Mouse (Mus musculus) forebrain, embryonic 10.5 days (tissue): ENCODE measurements around the gene Stim1. TPM values are rescaled to one million over a fixed set of nuclear protein-coding genes. Genes with fewer than 3 reads are reported as not detected.

Experiments
- DNase-seq: peaks from one replicate; pipeline ENCODE4 v3.0.0-alpha.2; 2017; ENCODE audit warnings: low spot score; ENCODE audit errors: extremely low spot score
- H3K27ac ChIP-seq: fragments of 300-500 bp; sonication (generic); 2 replicates; pipeline ENCODE4 v1.5.1; 2016; ENCODE audit warnings: mild to moderate bottlenecking
- H3K27me3 ChIP-seq: fragments of 300-500 bp; sonication (generic); 2 replicates; pipeline ENCODE4 v1.6.1; 2016; ENCODE audit warnings: mild to moderate bottlenecking; ENCODE audit not compliant: poor library complexity, severe bottlenecking
- H3K36me3 ChIP-seq: fragments of 300-500 bp; sonication (generic); replicated peaks from 2 replicates; pipeline ENCODE4 v1.6.1; 2016; ENCODE audit warnings: mild to moderate bottlenecking, moderate library complexity
- H3K4me1 ChIP-seq: fragments of 300-500 bp; sonication (generic); 2 replicates; pipeline ENCODE4 v1.6.1; 2016
- H3K4me3 ChIP-seq: fragments of 300-500 bp; sonication (generic); 2 replicates; pipeline ENCODE4 v1.5.1; 2016; ENCODE audit warnings: mild to moderate bottlenecking, moderate library complexity
- H3K9me3 ChIP-seq: fragments of 300-500 bp; sonication (generic); 2 replicates; pipeline ENCODE4 v1.6.1; 2016; ENCODE audit warnings: mild to moderate bottlenecking, moderate library complexity
- WGBS: fragments of 180-500 bp; shearing (Covaris S2); methylation state at CpG from one replicate; pipeline ENCODE4 v1.1.7; 2016; 5-methylcytosine and 5-hydroxymethylcytosine counted together
- polyA plus RNA-seq: library from polyadenylated mRNA; unstranded; fragments of >200 nt; fragmentation: Nextera tagmentation; extraction: Ambion mirVana; gene quantifications from 2 replicates; pipeline ENCODE4 v1.2.1, GENCODE M21; 2016

Stim1 gene
- polyA plus RNA-seq, 1 experiment from 2014 or later = 11.7 TPM

- no peaks in the 10 kb centered on the region for H3K4me1 ChIP-seq
- 81% methylated on average over 3 of the region's 3 CpGs for WGBS
Measured at GRCm38 (mm10) chr7:102358124-102358523, 90.5 kb downstream of the Stim1 start.

GRCm38 (mm10) chr7:102361297-102361696 lies 93.7 kb downstream of the Stim1 start:
- no peaks in the 10 kb centered on the region for H3K36me3 ChIP-seq
- H3K27ac ChIP-seq = no peak overlapping the region
- no peaks in the 10 kb centered on the region for H3K4me1 ChIP-seq
- H3K4me3 ChIP-seq = no peak overlapping the region
- no peaks in the 10 kb centered on the region for H3K27me3 ChIP-seq
- WGBS = 62% methylated on average over 2 of the region's 2 CpGs
- H3K9me3 ChIP-seq = no peaks in the 10 kb centered on the region
- no peak for DNase-seq

More at GRCm38 (mm10) chr7:102358124-102358523, 90.5 kb downstream of the Stim1 start:
- Histone ChIP-seq H3K9me3 (no peaks in the 10 kb centered on the region), H3K4me3 (no peak overlapping the region), H3K36me3 (no peaks in the 10 kb centered on the region), H3K27me3 (no peaks in the 10 kb centered on the region), H3K27ac (no peak overlapping the region)
- no peak for DNase-seq

GRCm38 (mm10) chr7:102363853-102364252 lies 96.2 kb downstream of the Stim1 start:
- H3K4me1 ChIP-seq = no peaks in the 10 kb centered on the region
- no peak for DNase-seq
- 71% methylated on average over 1 of the region's 1 CpGs for WGBS

GRCm38 (mm10) chr7:102369661-102370060 lies 102.1 kb downstream of the Stim1 start:
- H3K9me3 ChIP-seq = no peaks in the 10 kb centered on the region
- no peaks in the 10 kb centered on the region for H3K27me3 ChIP-seq
- no peaks in the 10 kb centered on the region for H3K36me3 ChIP-seq
- no peak overlapping the region for H3K27ac ChIP-seq
- H3K4me1 ChIP-seq = no peaks in the 10 kb centered on the region
- WGBS = 54% methylated on average over 4 of the region's 4 CpGs
- H3K4me3 ChIP-seq = no peak overlapping the region
- DNase-seq = no peak

More at GRCm38 (mm10) chr7:102363853-102364252, 96.2 kb downstream of the Stim1 start:
- Histone ChIP-seq H3K36me3 (no peaks in the 10 kb centered on the region), H3K27ac (no peak overlapping the region), H3K4me3 (no peak overlapping the region), H3K27me3 (no peaks in the 10 kb centered on the region), H3K9me3 (no peaks in the 10 kb centered on the region)

- Histone ChIP-seq H3K4me1 (no peaks in the 10 kb centered on the region), H3K36me3 (no peaks in the 10 kb centered on the region), H3K4me3 (no peak overlapping the region), H3K27ac (no peak overlapping the region), H3K27me3 (no peaks in the 10 kb centered on the region), H3K9me3 (no peaks in the 10 kb centered on the region)
- DNase-seq = no peak
- 90% methylated on average over 5 of the region's 5 CpGs for WGBS
Measured at GRCm38 (mm10) chr7:102370526-102370925, 102.9 kb downstream of the Stim1 start.

- 88% methylated on average over 3 of the region's 3 CpGs for WGBS
- H3K4me1 ChIP-seq = no peaks in the 10 kb centered on the region
Measured at GRCm38 (mm10) chr7:102373382-102374072, 105.9 kb downstream of the Stim1 start.

GRCm38 (mm10) chr7:102383221-102383620 lies 115.6 kb downstream of the Stim1 start:
- no peaks in the 10 kb centered on the region for H3K27me3 ChIP-seq
- no peaks in the 10 kb centered on the region for H3K9me3 ChIP-seq
- 86% methylated on average over 7 of the region's 7 CpGs for WGBS
- H3K27ac ChIP-seq = no peak overlapping the region
- no peaks in the 10 kb centered on the region for H3K4me1 ChIP-seq
- no peak overlapping the region for H3K4me3 ChIP-seq
- DNase-seq = no peak
- H3K36me3 ChIP-seq = no peaks in the 10 kb centered on the region

More at GRCm38 (mm10) chr7:102373382-102374072, 105.9 kb downstream of the Stim1 start:
- H3K27ac ChIP-seq = no peak overlapping the region
- H3K9me3 ChIP-seq = no peaks in the 10 kb centered on the region
- H3K27me3 ChIP-seq = no peaks in the 10 kb centered on the region
- H3K4me3 ChIP-seq = no peak overlapping the region
- H3K36me3 ChIP-seq = no peaks in the 10 kb centered on the region
- DNase-seq = no peak

GRCm38 (mm10) chr7:102385973-102386372 lies 118.4 kb downstream of the Stim1 start:
- Histone ChIP-seq H3K4me3 (no peak overlapping the region), H3K9me3 (no peaks in the 10 kb centered on the region), H3K4me1 (no peaks in the 10 kb centered on the region), H3K36me3 (no peaks in the 10 kb centered on the region), H3K27ac (no peak overlapping the region), H3K27me3 (no peaks in the 10 kb centered on the region)
- no peak for DNase-seq
- WGBS = 86% methylated on average over 3 of the region's 3 CpGs

GRCm38 (mm10) chr7:102389082-102389481 lies 121.5 kb downstream of the Stim1 start:
- 86% methylated on average over 5 of the region's 5 CpGs for WGBS
- H3K9me3 ChIP-seq = no peaks in the 10 kb centered on the region
- H3K36me3 ChIP-seq = no peaks in the 10 kb centered on the region

GRCm38 (mm10) chr7:102393898-102394297 lies 126.3 kb downstream of the Stim1 start:
- Histone ChIP-seq H3K4me1 (peaks cover under 1% of the 10 kb centered on the region; the same call in 1 of the 2 replicates), H3K36me3 (no peaks in the 10 kb centered on the region), H3K4me3 (no peak overlapping the region), H3K27me3 (no peaks in the 10 kb centered on the region), H3K9me3 (no peaks in the 10 kb centered on the region), H3K27ac (no peak overlapping the region)
- DNase-seq = no peak
- WGBS = 87% methylated on average over 2 of the region's 2 CpGs

More at GRCm38 (mm10) chr7:102389082-102389481, 121.5 kb downstream of the Stim1 start:
- Histone ChIP-seq H3K27ac (no peak overlapping the region), H3K4me3 (no peak overlapping the region), H3K4me1 (no peaks in the 10 kb centered on the region), H3K27me3 (no peaks in the 10 kb centered on the region)
- DNase-seq = no peak

- H3K4me1 ChIP-seq = peaks cover 8% of the 10 kb centered on the region; the same call in 1 of the 2 replicates
- DNase-seq = no peak
Measured at GRCm38 (mm10) chr7:102395894-102396293, 128.3 kb downstream of the Stim1 start.

GRCm38 (mm10) chr7:102396331-102396730 lies 128.7 kb downstream of the Stim1 start:
- no peaks in the 10 kb centered on the region for H3K9me3 ChIP-seq
- 95% methylated on average over 3 of the region's 3 CpGs for WGBS
- H3K4me1 ChIP-seq = peaks cover 8% of the 10 kb centered on the region; the same call in 1 of the 2 replicates
- no peak overlapping the region for H3K27ac ChIP-seq
- no peak for DNase-seq
- no peaks in the 10 kb centered on the region for H3K27me3 ChIP-seq
- no peak overlapping the region for H3K4me3 ChIP-seq
- no peaks in the 10 kb centered on the region for H3K36me3 ChIP-seq

More at GRCm38 (mm10) chr7:102395894-102396293, 128.3 kb downstream of the Stim1 start:
- H3K27me3 ChIP-seq = no peaks in the 10 kb centered on the region
- 90% methylated on average over 7 of the region's 7 CpGs for WGBS
- no peaks in the 10 kb centered on the region for H3K36me3 ChIP-seq
- no peak overlapping the region for H3K4me3 ChIP-seq
- H3K27ac ChIP-seq = no peak overlapping the region
- no peaks in the 10 kb centered on the region for H3K9me3 ChIP-seq

GRCm38 (mm10) chr7:102399180-102399731 lies 131.7 kb downstream of the Stim1 start:
- H3K4me3 ChIP-seq = no peak overlapping the region
- H3K4me1 ChIP-seq = peaks cover 8% of the 10 kb centered on the region; the same call in 1 of the 2 replicates
- H3K27ac ChIP-seq = 0 out of 2 replicates have a peak overlapping the region, but pooled peaks have one; percentile 30
- 37% methylated on average over 3 of the region's 3 CpGs for WGBS
- no peak for DNase-seq
- H3K27me3 ChIP-seq = no peaks in the 10 kb centered on the region
- no peaks in the 10 kb centered on the region for H3K9me3 ChIP-seq
- no peaks in the 10 kb centered on the region for H3K36me3 ChIP-seq
